Mouse (Mus musculus): ENCODE results near the gene Coro2a.
"Not testable (repeated sequence)": the region's sequence is repeated elsewhere in the genome, so short reads cannot be mapped to it uniquely, and the experiment has no call there.

Gene Coro2a

GRCm38 (mm10) chr4:46601844-46602423 is at the start of gene Coro2a:
Gene Coro2a (minus strand): TSS chr4:46602202.
- DNase-seq (ENCODE audit: low spot score) = peak; percentile 87

- DNase-seq (ENCODE audit: low spot score) = peak; percentile 94
Measured at GRCm38 (mm10) chr4:46650086-46650753, 48.2 kb upstream of the Coro2a start, which contains the start of gene Tbc1d2. Gene Tbc1d2 (minus strand): TSS chr4:46650209.

- no peak for DNase-seq (ENCODE audit: low spot score)
Measured at GRCm38 (mm10) chr4:46649161-46649560, 47.2 kb upstream of the Coro2a start.

- DNase-seq (ENCODE audit: low spot score) = no peak
Measured at GRCm38 (mm10) chr4:46643676-46644112, 41.7 kb upstream of the Coro2a start.

- no peak for DNase-seq (ENCODE audit: low spot score)
Measured at GRCm38 (mm10) chr4:46642924-46643675, 41.1 kb upstream of the Coro2a start.

GRCm38 (mm10) chr4:46641283-46641682 is 39.3 kb upstream of the Coro2a start:
- no peak for DNase-seq (ENCODE audit: low spot score)

GRCm38 (mm10) chr4:46639866-46640265 is 37.9 kb upstream of the Coro2a start:
- DNase-seq (ENCODE audit: low spot score) = no peak

GRCm38 (mm10) chr4:46637250-46637649 is 35.2 kb upstream of the Coro2a start:
- DNase-seq (ENCODE audit: low spot score) = not testable (repeated sequence)

- DNase-seq (ENCODE audit: low spot score) = no peak
Measured at GRCm38 (mm10) chr4:46635702-46636430, 33.9 kb upstream of the Coro2a start.

GRCm38 (mm10) chr4:46634881-46635280 is 32.9 kb upstream of the Coro2a start:
- DNase-seq (ENCODE audit: low spot score) = no peak

GRCm38 (mm10) chr4:46633565-46633964 is 31.6 kb upstream of the Coro2a start:
- not testable (repeated sequence) for DNase-seq (ENCODE audit: low spot score)

GRCm38 (mm10) chr4:46632465-46632864 is 30.5 kb upstream of the Coro2a start:
- DNase-seq (ENCODE audit: low spot score) = no peak

GRCm38 (mm10) chr4:46630390-46630789 is 28.4 kb upstream of the Coro2a start:
- no peak for DNase-seq (ENCODE audit: low spot score)

GRCm38 (mm10) chr4:46628873-46629272 is 26.9 kb upstream of the Coro2a start:
- no peak for DNase-seq (ENCODE audit: low spot score)

- no peak for DNase-seq (ENCODE audit: low spot score)
Measured at GRCm38 (mm10) chr4:46628081-46628480, 26.1 kb upstream of the Coro2a start.

- no peak for DNase-seq (ENCODE audit: low spot score)
Measured at GRCm38 (mm10) chr4:46625101-46625500, 23.1 kb upstream of the Coro2a start.

- no peak for DNase-seq (ENCODE audit: low spot score)
Measured at GRCm38 (mm10) chr4:46623007-46623406, 21.0 kb upstream of the Coro2a start.

GRCm38 (mm10) chr4:46620946-46621345 is 18.9 kb upstream of the Coro2a start:
- DNase-seq (ENCODE audit: low spot score) = no peak

- peak; percentile 68 for DNase-seq (ENCODE audit: low spot score)
Measured at GRCm38 (mm10) chr4:46620330-46620729, 18.3 kb upstream of the Coro2a start.

- DNase-seq (ENCODE audit: low spot score) = no peak
Measured at GRCm38 (mm10) chr4:46618196-46618817, 16.3 kb upstream of the Coro2a start.

- DNase-seq (ENCODE audit: low spot score) = peak; percentile 30
Measured at GRCm38 (mm10) chr4:46617408-46617807, 15.4 kb upstream of the Coro2a start.

GRCm38 (mm10) chr4:46614641-46615040 is 12.6 kb upstream of the Coro2a start:
- DNase-seq (ENCODE audit: low spot score) = no peak

Data from embryo, embryonic 10.5 days (tissue).